Mouse (Mus musculus): ENCODE measurements at regions not wholly inside any gene's neighbourhood (a gene's known extent, or its start where the extent isn't known, plus 50 kb on each side); places are given as distances from the start of the nearest gene placed in this dataset.

GRCm38 (mm10) chr6:43914741-43915140, 248.7 kb upstream of the Tpk1 start:
- DNase-seq (ENCODE audit: low spot score in 2 of 2) = no peak

DNA sequence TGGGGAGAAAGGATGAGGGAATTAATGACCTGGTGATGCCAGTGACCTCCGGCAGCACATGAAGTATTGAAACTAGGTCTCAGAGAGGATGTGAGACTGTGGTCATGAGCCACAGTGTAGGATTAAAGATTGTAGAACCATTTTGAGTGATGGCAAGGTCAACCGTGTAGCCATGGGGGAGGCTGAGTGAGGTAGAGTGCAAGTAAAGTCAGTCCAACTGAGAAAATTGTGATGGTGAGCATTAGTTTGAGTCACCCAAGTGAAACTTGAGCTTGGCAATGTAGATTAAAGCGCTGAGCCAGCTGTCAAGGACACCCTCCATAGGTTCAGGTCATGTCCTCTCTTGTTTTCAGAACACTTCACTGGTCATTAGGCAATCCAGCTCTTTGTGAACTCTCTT, 219.9 kb upstream of the Tpk1 start:
- DNase-seq (ENCODE audit: low spot score in 2 of 2) = no peak

DNA sequence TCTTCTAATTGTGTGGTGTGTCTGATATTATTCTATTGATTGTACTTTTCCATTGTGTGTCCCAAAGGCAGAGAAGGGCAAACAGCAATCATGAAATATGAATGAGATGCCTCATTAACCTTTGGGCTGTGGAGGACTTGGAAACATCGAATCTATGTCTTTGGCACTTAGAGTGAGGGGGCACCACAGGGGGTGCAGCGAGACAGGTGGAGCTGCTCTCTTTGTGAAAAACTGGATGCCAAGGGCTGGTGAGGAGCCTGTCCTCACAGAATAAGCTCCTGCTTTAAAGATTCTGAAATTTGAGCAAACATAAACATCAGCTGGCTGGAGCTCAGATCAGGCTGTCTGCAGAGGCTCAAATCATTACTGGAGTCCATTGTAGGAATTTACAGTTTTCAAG, 210.6 kb upstream of the Tpk1 start:
- no peak for DNase-seq (ENCODE audit: low spot score in 2 of 2)

- peak in 1 of 2 experiments; percentile 27 for DNase-seq (ENCODE audit: low spot score in 2 of 2)
These were observed 193.3 kb upstream of the Tpk1 start for GRCm38 (mm10) chr6:43859406-43859805.

- DNase-seq (ENCODE audit: low spot score in 2 of 2) = no peak
These were observed 191.0 kb upstream of the Tpk1 start for GRCm38 (mm10) chr6:43857046-43857445.

- no peak for DNase-seq (ENCODE audit: low spot score in 2 of 2)
These were observed 187.4 kb upstream of the Tpk1 start for GRCm38 (mm10) chr6:43853461-43853860.

DNA sequence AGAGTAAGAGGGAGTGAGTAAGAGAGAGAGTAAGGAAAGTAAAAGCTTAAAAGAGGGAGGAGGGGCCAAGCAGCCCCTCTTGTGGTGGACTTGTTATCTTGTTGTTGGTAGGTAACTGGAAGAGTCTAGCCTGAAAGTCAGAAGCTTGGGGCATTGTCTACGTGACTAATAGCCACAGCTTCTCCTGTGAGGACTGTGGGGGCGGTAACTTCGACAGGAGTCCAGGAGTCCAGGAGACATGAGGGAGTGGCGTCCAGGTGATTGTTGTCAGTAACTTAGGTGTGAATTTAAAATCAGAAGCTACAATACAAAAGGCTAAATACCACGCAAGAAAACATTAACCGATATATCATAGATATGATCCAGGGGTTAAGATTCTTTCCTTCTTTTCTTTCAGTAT, 185.2 kb upstream of the Tpk1 start:
- no peak for DNase-seq (ENCODE audit: low spot score in 2 of 2)

DNA sequence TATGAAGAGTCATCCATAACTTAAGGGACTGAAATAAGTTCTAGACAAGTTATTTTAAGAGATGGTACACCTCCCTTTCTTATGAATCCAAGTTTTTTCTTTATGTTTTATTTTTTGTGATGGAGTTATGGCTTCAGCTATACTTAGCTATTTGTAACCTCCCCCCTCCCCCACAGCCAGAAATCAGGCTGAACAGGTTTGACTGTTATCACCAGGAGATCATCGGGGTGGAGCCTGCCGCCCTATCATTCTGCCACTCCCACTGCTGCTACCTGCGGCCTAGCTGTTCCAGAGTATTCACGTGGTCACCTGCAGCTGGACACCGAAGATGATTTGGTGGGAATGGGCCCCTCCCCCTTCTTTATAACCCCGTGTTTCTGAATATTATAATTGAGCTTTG, 172.9 kb upstream of the Tpk1 start:
- DNase-seq (ENCODE audit: low spot score in 2 of 2) = no peak

- no peak for DNase-seq (ENCODE audit: low spot score in 2 of 2)
These were observed 163.8 kb upstream of the Tpk1 start for GRCm38 (mm10) chr6:43829903-43830302.

Data from layer of hippocampus, adult 18-20 months (tissue).